In the genomic region with DNA sequence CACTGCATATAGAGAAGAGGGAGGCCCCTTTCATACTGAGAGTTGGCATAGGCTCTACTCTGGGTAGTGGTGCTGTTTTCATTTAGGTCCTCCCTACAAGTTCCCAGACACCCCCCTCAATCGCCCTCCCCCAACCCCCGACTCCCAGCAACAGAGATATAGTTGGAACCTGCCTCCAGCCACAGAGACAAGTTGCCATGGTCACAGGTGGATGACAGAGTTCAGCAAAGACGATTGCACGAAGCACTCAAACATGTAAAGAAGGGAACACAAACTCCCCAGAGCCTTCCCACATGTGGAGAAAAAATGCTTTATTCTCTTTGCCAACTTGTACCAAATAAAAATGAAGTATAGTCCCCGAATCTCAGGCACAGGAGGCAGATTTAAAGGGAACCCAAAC, we compare ENCODE assay signal across 1 mouse cellular context.
TF ChIP-seq lines count a peak whose summit lies in the region.

No protein-coding gene starts in this region.

TF ChIP-seq in CH12.LX, 34 proteins besides CTCF, POLR2A, EP300 and RAD21:
- TF ChIP-seq ETS1 (conservative IDR thresholded peaks at IDR 0.05; ENCODE audit: low read depth, low read length): no peak
- no peak for TF ChIP-seq USF1 (IDR thresholded peaks at IDR 0.05; ENCODE audit: low read depth, low read length)
- no peak for TF ChIP-seq SMC3 (IDR thresholded peaks at IDR 0.05; ENCODE audit: low read depth, low read length)
- no peak for TF ChIP-seq HCFC1 (IDR thresholded peaks at IDR 0.05; ENCODE audit: low read depth, low read length)
